Mouse (Mus musculus) kidney, adult 2 months (tissue): ENCODE results near the gene Tsga10ip. TPM values are rescaled to one million over a fixed set of nuclear protein-coding genes. Genes with fewer than 3 reads are reported as not detected.
A peak's percentile ranks its signal among the peaks of the same experiment; 100 is the strongest.

Source experiments
- DNase-seq: peaks from one replicate; pipeline ENCODE4 v3.0.0; 2021
- H3K27ac ChIP-seq: fragments of 200-500 bp; 2 replicates; pipeline ENCODE4 v1.5.1; 2012; ENCODE audit warnings: low read depth, low read length, control low read depth, inconsistent platforms; ENCODE audit not compliant: insufficient read depth
- H3K27me3 ChIP-seq: fragments of 200-500 bp; replicated peaks from 2 replicates; pipeline ENCODE4 v1.6.1; 2012; ENCODE audit warnings: mild to moderate bottlenecking, moderate library complexity, low read length, inconsistent platforms; ENCODE audit not compliant: control insufficient read depth, insufficient read depth
- H3K36me3 ChIP-seq: fragments of 200-500 bp; 2 replicates; pipeline ENCODE4 v1.6.1; 2012; ENCODE audit warnings: mild to moderate bottlenecking, moderate library complexity, low read length, inconsistent platforms; ENCODE audit not compliant: control insufficient read depth, insufficient read depth
- H3K4me1 ChIP-seq: fragments of 200-500 bp; 2 replicates; pipeline ENCODE4 v1.6.1; 2011; ENCODE audit warnings: low read length; ENCODE audit not compliant: control insufficient read depth, insufficient read depth
- H3K4me3 ChIP-seq: fragments of 200-500 bp; 2 replicates; pipeline ENCODE4 v1.5.1; 2011; ENCODE audit warnings: mild to moderate bottlenecking, low read depth, low read length, control low read depth; ENCODE audit not compliant: insufficient read depth
- CTCF ChIP-seq: fragments of 200-500 bp; conservative IDR thresholded peaks from 2 replicates; pipeline ENCODE4 v1.5.1; 2011; ENCODE audit warnings: low read depth, mild to moderate bottlenecking, control low read depth, low read length, moderate library complexity, mixed read lengths; ENCODE audit not compliant: insufficient read depth, insufficient read length
- POLR2A ChIP-seq: fragments of 200-500 bp; IDR thresholded peaks from one replicate; pipeline ENCODE4 v1.6.1; 2011; ENCODE audit warnings: low read depth, low read length, control low read depth
- WGBS: fragments of 180-500 bp; shearing (Covaris S2); methylation state at CpG from one replicate; pipeline ENCODE4 v1.1.7; 2018; 5-methylcytosine and 5-hydroxymethylcytosine counted together
- polyA plus RNA-seq: library from polyadenylated mRNA; depleted of rRNA; stranded (reverse); fragments of >200 nt; gene quantifications from 2 replicates; pipeline ENCODE4 v1.2.3, GENCODE M21; 2012

Tsga10ip gene
- polyA plus RNA-seq, 1 experiment, result 0.06 TPM

GRCm38 (mm10) chr19:5428083-5428482 lies 25.8 kb upstream of the Tsga10ip start:
- H3K4me1 ChIP-seq, result peaks cover 18% of the 10 kb centered on the region
- TF ChIP-seq CTCF (peak; percentile 35), POLR2A (no peak)
- H3K36me3 ChIP-seq, result no peaks in the 10 kb centered on the region; the same call in 1 of the 2 replicates
- no peaks in the 10 kb centered on the region for H3K27me3 ChIP-seq
- DNase-seq, result peak; percentile 79
- no peak overlapping the region for H3K4me3 ChIP-seq
- 62% methylated on average over 2 of the region's 2 CpGs for WGBS
- H3K27ac ChIP-seq, result no peak overlapping the region

- Histone ChIP-seq H3K4me3 (no peak overlapping the region), H3K27me3 (no peaks in the 10 kb centered on the region), H3K36me3 (no peaks in the 10 kb centered on the region; the same call in 1 of the 2 replicates), H3K4me1 (peaks cover 20% of the 10 kb centered on the region), H3K27ac (no peak overlapping the region)
- WGBS, result 79% methylated on average over 13 of the region's 13 CpGs
- TF ChIP-seq CTCF, result no peak
- TF ChIP-seq POLR2A, result no peak
- DNase-seq, result no peak
Observed at GRCm38 (mm10) chr19:5426640-5427290, 24.4 kb upstream of the Tsga10ip start.

- peaks cover 20% of the 10 kb centered on the region for H3K4me1 ChIP-seq
- H3K27ac ChIP-seq, result peak overlapping the region; percentile 85
- WGBS, result 62% methylated on average over 18 of the region's 18 CpGs
- H3K27me3 ChIP-seq, result no peaks in the 10 kb centered on the region
- TF ChIP-seq POLR2A (no peak), CTCF (no peak)
- no peak for DNase-seq
- peak overlapping the region; percentile 89 for H3K4me3 ChIP-seq
- no peaks in the 10 kb centered on the region; the same call in 1 of the 2 replicates for H3K36me3 ChIP-seq
Observed at GRCm38 (mm10) chr19:5425906-5426565, 23.7 kb upstream of the Tsga10ip start.

- DNase-seq, result peak; percentile 97
- TF ChIP-seq POLR2A (peak; percentile 8), CTCF (no peak)
- Histone ChIP-seq H3K27ac (peak within 1 kb of the TSS; percentile 89), H3K4me3 (peak within 1 kb of the TSS; percentile 96), H3K27me3 (no peaks in the 10 kb centered on the region), H3K36me3 (no peaks in the 10 kb centered on the region; the same call in 1 of the 2 replicates), H3K4me1 (peaks cover 20% of the 10 kb centered on the region)
- WGBS, result under 1% methylated on average over 87 of the region's 87 CpGs
Observed at GRCm38 (mm10) chr19:5424782-5425741, 22.7 kb upstream of the Tsga10ip start, which contains the start of the genes Drap1 and AI837181. Drap1 (minus strand) TSS chr19:5424979. AI837181 (plus strand) TSS chr19:5425144.

GRCm38 (mm10) chr19:5424092-5424781 lies 21.9 kb upstream of the Tsga10ip start:
- Histone ChIP-seq H3K4me1 (peaks cover 20% of the 10 kb centered on the region), H3K36me3 (no peaks in the 10 kb centered on the region; the same call in 1 of the 2 replicates), H3K27ac (peak overlapping the region; percentile 89), H3K4me3 (peak overlapping the region; percentile 96), H3K27me3 (no peaks in the 10 kb centered on the region)
- TF ChIP-seq POLR2A (no peak), CTCF (0 out of 2 replicates have a peak, but pooled peaks have one; percentile 16)
- peak; percentile 68 for DNase-seq
- 2% methylated on average over 48 of the region's 48 CpGs for WGBS

GRCm38 (mm10) chr19:5423561-5423960 lies 21.2 kb upstream of the Tsga10ip start:
- no peaks in the 10 kb centered on the region; the same call in 1 of the 2 replicates for H3K36me3 ChIP-seq
- no peak for DNase-seq
- no peak overlapping the region for H3K27ac ChIP-seq
- no peak for TF ChIP-seq CTCF
- TF ChIP-seq POLR2A, result no peak
- WGBS, result 50% methylated on average over 12 of the region's 12 CpGs
- no peaks in the 10 kb centered on the region for H3K27me3 ChIP-seq
- H3K4me1 ChIP-seq, result peaks cover 20% of the 10 kb centered on the region
- H3K4me3 ChIP-seq, result peak overlapping the region; percentile 96
